Mouse (Mus musculus): ENCODE results near the gene Hist1h2bb.
A peak's percentile ranks its signal among the peaks of the same experiment; 100 is the strongest.
"Not testable (repeated sequence)": the region's sequence is repeated elsewhere in the genome, so short reads cannot be mapped to it uniquely, and the experiment has no call there.

Gene Hist1h2bb

DNA sequence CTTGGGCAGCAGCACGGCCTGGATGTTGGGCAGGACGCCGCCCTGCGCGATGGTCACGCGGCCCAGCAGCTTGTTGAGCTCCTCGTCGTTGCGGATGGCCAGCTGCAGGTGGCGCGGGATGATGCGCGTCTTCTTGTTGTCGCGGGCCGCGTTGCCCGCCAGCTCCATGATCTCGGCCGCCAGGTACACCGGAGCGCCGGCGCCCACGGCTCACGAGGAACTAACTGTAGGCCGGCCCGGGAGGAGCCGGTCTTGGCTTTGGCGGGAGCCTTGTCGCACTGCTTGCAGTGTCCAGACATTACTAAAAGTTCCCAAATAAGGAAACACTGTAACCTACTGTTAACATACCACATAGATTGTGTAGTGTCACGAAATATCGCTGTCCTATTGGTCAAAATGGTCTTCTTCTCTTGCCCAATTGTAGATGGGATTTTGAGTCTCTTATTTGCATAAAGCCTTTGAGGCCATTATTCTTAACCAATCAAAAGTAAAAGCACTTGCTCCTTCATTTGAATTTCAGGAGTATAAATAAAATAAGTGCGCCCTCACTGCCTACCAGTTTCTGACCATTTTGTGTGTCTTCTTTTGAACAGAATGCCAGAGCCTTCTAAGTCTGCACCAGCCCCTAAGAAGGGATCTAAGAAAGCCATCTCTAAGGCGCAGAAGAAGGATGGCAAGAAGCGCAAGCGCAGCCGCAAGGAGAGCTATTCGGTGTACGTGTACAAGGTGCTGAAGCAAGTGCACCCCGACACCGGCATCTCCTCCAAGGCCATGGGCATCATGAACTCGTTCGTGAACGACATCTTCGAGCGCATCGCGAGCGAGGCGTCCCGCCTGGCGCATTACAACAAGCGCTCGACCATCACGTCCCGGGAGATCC is at the start of gene Hist1h2bb:
TSS of gene Hist1h2bb (plus strand) at position 534 of the 880 bp plus-strand sequence.
- peak; percentile 82 for DNase-seq (ENCODE audit: low read depth)

- DNase-seq (ENCODE audit: low read depth) = no peak
Measured at GRCm38 (mm10) chr13:23697491-23698299, 48.8 kb upstream of the Hist1h2bb start.

DNA sequence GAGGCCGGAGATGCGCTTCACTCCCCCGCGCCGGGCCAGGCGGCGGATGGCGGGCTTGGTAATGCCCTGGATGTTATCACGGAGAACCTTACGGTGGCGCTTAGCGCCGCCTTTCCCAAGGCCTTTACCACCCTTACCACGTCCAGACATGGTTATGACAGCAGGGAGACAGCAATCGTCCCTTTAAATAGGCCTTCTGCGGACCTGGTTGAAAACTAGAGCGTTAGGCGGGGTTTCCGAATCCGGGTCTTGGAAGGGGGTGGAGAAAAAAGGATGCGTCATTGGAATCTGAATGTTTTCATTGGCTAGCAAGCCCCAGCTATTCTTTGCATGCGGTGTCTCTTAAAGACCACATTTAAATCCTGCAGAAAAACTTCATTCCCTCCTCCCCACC is 48.2 kb upstream of the Hist1h2bb start, which contains the start of gene Hist1h4c:
TSS of gene Hist1h4c (minus strand) at position 155 of the 394 bp plus-strand sequence.
- DNase-seq (ENCODE audit: low read depth) = peak; percentile 99

DNA sequence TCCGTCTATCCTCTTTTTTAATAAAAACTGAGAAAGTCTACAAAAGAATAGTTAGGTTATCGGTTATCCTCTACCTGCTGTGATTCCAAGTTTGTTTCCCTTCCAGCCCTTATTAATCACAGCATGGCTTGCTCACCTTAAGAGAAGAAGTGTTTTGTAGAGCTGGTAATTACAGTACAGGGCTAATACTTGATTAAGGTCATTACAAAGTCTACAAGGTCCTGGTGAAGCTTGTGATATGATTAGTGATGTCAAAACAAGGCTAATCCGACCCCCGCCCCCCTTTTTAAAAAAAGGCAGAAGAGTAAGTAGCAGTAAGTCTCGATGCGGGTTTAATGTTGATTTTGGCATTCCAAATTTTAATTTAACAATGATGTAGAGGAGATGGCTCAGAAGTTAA is 47.5 kb upstream of the Hist1h2bb start:
- DNase-seq (ENCODE audit: low read depth) = no peak

DNA sequence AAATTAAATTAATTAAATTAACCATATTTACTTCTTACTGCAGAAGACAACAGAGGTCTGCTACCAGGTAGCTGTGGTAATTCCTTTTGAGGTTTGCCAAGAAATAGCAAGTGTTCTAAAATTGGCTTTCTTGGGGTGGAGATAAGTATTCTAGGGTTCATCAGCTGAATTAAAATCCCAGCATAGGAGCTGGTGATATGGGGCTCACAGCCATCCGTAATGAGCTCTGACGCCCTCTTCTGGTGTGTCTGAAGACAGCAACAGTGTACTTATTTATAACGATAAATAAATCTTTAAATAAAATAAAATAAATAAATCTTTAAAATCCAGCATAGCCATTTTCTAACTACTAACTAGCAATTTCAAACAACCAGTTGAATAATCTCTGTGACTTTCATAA is 46.8 kb upstream of the Hist1h2bb start:
- no peak for DNase-seq (ENCODE audit: low read depth)

- no peak for DNase-seq (ENCODE audit: low read depth)
Measured at GRCm38 (mm10) chr13:23700786-23701520, 45.6 kb upstream of the Hist1h2bb start.

DNA sequence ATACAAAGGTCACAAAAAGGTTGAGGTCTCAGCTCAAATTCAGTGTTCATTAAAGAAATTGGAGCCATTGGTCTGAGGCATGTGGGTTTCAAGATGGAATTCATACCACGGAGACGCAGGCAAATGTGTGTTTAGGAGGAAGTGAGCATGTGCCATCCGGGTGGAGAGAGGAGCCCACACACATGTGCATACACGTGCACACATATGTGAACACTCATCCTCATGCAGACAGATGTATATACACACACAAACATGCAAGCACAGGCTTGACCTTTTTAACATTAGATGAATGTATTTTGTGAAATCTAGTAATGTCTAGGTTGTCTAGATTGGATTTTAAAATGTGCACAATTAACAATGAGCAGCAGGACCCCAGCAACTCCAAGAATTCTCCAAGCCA is 44.3 kb upstream of the Hist1h2bb start:
- DNase-seq (ENCODE audit: low read depth) = no peak

DNA sequence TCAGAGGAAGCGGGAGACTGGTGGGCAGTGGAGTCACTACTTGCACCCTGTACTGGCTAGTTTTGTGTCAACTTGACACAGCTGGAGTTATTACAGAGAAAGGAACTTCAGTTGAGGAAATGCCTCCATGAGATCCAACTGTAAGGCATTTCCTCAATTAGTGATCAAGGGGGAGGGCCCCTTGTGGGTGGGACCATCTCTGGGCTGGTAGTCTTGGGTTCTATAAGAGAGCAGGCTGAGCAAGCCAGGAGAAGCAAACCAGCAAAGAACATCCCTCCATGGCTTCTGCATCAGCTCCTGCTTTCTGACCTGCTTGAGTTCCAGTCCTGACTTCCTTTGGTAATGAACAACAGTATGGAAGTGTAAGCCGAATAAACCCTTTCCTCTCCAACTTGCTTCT is 43.7 kb upstream of the Hist1h2bb start:
- not testable (repeated sequence) for DNase-seq (ENCODE audit: low read depth)

DNA sequence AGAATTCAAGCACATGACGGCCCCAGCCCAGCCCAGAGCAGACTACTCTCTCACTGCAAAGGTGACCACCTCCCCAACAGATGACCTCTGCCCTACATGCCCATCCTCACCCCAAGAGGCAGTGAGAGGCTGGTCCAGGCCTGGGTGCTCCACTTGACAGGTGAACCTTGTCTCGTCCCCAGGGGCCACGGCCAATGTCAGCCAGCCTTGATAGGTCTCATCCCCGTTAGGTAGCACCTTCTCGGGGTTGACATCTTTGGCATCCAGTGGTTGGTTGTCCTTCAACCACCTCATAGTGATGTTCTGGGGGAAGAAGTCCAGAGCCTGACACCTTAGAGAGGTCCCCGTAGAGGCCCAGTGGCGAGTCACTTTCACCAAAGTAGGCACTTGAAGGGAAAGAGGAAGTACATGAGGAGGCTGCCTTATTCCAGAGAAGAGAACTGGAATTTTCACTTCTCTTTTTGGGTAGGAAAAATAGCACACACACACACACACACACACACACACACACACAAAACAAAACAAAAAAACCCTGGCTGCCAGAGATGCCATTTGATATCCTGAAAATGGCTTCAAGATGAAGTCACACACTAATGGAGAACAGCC is 40.7 kb upstream of the Hist1h2bb start:
- DNase-seq (ENCODE audit: low read depth) = no peak

DNA sequence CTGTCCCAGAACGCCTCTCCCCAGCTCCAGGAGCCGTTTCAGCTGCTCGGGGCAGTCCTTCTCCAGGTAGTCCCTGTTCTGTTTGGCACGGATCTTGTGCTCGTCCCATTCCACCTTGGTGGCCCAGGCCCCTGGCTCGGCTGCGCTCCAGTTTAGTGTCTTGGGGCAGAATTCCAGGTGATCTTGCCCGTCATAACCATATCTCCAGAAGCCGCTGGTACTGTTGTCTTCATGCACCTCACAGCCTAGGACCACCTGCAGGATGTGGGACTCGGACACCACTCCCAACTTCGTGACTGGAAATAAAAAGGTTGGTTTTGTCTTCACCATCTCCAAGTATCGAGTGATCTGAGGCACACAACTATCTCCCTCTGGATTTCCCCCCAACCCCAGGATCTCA is 39.8 kb upstream of the Hist1h2bb start:
- no peak for DNase-seq (ENCODE audit: low read depth)

- no peak for DNase-seq (ENCODE audit: low read depth)
Measured at GRCm38 (mm10) chr13:23708041-23708440, 38.5 kb upstream of the Hist1h2bb start.

- no peak for DNase-seq (ENCODE audit: low read depth)
Measured at GRCm38 (mm10) chr13:23708654-23709053, 37.9 kb upstream of the Hist1h2bb start.

DNA sequence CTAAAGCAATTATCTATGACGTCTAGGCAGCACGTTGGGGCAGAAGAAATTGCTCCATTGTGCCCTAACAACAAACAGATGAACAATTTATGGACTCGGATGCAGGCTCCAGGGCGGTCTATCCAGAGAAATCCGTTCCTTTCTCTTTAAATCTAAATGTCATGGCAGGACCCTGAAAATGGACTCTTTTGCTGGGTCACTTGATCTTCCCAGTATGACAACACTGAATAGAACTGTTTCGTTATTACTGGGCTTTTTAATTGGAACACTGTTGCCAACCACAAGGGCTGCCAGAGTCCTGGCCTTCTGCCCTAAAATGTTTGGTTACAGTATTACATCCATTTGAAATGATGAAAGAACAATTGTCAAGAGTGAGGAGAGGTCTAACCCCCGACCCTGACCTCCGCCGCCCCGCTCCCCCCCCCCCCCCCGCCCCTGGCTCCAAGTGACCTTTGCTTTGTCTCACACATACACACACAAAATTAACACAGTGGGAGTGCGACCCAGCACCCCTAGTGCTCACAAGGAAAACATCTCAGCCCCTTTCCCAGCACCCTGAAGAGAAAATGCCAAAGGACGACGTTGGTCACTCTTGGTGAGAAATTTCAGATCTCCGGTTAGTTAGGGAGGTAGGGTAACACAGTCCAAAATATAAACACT is 36.7 kb upstream of the Hist1h2bb start:
- DNase-seq (ENCODE audit: low read depth) = no peak

- DNase-seq (ENCODE audit: low read depth) = no peak
Measured at GRCm38 (mm10) chr13:23710374-23711089, 36.0 kb upstream of the Hist1h2bb start, which contains the start of gene Hfe. Gene Hfe, minus strand, starts transcription at chr13:23710854.

DNA sequence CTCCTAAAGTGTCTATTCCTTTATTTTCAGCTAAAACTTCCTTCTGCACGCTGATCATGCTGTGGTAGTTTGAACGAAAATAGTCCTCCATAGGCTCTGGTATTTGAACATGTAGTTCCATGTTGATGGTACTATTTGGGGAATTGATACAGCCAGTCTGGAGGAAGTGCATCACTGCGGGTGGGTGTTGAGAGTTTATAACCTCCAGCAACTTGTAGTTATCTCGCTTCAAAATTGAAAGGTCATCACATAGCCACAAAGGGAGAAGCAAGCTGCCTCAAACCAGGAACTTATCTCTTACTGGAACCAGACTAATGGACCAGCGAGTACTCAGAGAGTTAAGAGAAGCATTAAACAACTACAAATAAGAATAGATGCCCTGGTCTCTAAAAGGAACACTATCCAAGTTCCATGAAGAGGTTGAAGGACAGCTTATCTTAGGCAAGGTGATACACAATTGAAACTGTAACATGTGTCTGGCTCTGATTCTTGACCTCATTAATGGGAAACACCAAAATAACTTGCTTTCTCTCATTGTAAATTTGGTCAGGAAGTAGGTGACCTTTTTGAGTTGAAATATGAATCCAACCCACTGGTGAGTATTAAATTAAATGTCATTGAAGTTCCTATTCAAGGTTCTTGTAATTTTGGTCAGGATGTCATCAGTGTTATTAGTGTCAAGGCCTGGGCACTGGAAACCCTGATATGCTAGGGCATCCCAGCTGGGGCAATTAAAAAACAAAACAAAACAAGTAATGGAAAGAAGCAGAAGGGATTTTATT is 30.1 kb upstream of the Hist1h2bb start:
- DNase-seq (ENCODE audit: low read depth) = no peak

- no peak for DNase-seq (ENCODE audit: low read depth)
Measured at GRCm38 (mm10) chr13:23717176-23717575, 29.4 kb upstream of the Hist1h2bb start.

GRCm38 (mm10) chr13:23717593-23718245 is 28.8 kb upstream of the Hist1h2bb start:
- not testable (repeated sequence) for DNase-seq (ENCODE audit: low read depth)

DNA sequence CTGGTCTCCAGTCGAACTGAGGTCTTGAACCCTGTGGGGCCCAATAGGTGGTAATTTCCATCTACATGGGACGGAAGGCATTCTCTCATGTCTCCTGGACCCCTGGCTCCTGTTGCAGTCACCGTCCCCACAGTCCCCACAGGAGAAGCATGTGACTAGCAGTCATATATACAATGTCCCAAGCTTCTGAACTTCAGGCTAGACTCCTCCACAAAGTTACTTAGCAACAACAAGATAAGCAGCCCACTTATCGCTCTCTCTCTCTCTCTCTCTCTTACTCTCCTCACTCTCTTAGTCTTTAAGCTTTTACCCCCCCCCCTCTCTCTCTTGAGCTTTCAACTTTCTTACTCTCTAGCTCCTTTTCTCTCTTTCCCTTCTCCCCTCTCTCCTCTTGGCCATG is 22.3 kb upstream of the Hist1h2bb start:
- DNase-seq (ENCODE audit: low read depth) = no peak

DNA sequence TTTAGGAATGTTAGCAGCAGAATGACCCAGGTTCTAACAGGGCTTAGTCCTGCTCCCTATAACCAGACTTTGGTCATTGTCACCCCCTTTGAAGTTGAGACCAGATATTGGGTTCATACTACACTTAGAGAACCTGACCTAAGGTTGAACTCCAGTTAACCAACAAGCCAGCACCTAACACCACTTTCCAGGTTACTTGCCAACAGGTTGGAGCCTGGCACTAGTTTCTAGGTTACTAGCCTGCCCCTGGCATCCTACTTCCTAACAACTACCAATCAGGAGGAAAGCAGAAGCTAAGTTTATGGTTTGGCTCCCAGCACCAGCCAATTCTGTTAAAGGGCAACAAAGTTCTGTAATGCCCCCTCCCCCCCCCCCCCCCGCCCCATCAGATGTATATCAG is 21.3 kb upstream of the Hist1h2bb start:
- no peak for DNase-seq (ENCODE audit: low read depth)
